In the genomic region with DNA sequence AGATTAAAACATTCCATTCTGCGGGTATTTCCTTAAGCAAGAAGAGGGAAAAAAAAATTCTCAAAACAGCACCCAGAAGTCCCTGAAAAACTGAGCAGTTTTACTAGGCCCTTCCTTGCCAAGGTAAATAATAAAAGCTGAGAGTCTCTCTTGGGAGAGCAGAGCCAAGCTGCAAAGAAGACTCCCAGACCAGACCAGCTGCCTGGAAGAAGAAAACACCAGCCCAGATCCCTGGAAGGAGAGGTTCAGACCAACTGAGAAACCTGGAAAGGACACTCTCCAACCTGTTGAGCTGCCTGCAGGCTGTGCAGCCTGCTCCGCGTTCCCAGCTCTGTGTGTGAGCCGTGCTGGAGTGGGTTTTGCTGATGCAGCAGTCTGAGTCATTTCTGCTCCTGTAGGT, we compare ENCODE assay signal across 25 mouse cellular contexts. TPM values are rescaled to one million over a fixed set of nuclear protein-coding genes. Genes with fewer than 3 reads are reported as not detected.
DNase-seq lines count a peak whose midpoint lies in the region; ATAC-seq and TF ChIP-seq lines count a peak whose summit lies in the region.
"Had no signal": no experiment of that assay in that cellular context is flagged by ENCODE, and none has a peak within 500 bp of the region (broad histone marks: within the 10 kb centered on the region; RNA-seq: fewer than 3 reads in every experiment).

No protein-coding gene starts in this region.

- H3K9ac ChIP-seq in kidney, embryonic 14.5 days (ENCODE audit: low read depth, low read length), result no peak overlapping the region
- no peak overlapping the region for H3K9ac ChIP-seq in midbrain, embryonic 11.5 days (ENCODE audit: low read length)
- H3K9ac ChIP-seq in midbrain, embryonic 14.5 days (replicated peaks; ENCODE audit: low read length), result no peak overlapping the region
- H3K9ac ChIP-seq in hindbrain, embryonic 12.5 days, result no peak overlapping the region
- H3K9ac ChIP-seq: embryonic facial prominence, embryonic 12.5 days; hindbrain, embryonic 13.5 days; liver, embryonic 15.5 days; lung, embryonic 14.5 days; neural tube, embryonic 12.5 days had no signal

- in situ Hi-C loops in Patski (cut with MboI; ENCODE audit: low pct_unique_long_range_greater_than_20kb), result loop anchor here (5.0 kb wide), 1 partner anchor 35 kb away; no protein-coding TSS in a partner anchor

- no peak overlapping the region for H3K27ac ChIP-seq in kidney, embryonic 14.5 days (ENCODE audit: low read depth, low read length)
- H3K27ac ChIP-seq in midbrain, embryonic 11.5 days (ENCODE audit: low read depth, low read length), result no peak overlapping the region
- H3K27ac ChIP-seq in midbrain, embryonic 14.5 days (replicated peaks; ENCODE audit: low read depth, low read length), result no peak overlapping the region
- no peak overlapping the region for H3K27ac ChIP-seq in hindbrain, embryonic 12.5 days
- H3K27ac ChIP-seq: embryonic facial prominence, embryonic 12.5 days; hindbrain, embryonic 13.5 days; liver, embryonic 15.5 days; midbrain, embryonic 10.5 days; neural tube, embryonic 12.5 days had no signal

- POLR2A ChIA-PET in Patski (lab: Charles Lee), result interaction anchor here (1.3 kb wide), 1 partner anchor 41 kb away, joined by 3 read pairs; a partner anchor contains a TSS

- intact Hi-C loops in gastrocnemius, postnatal 36 days (cut with DNase I), result no loop called here

- no peaks in the 10 kb centered on the region for H3K36me3 ChIP-seq in kidney, embryonic 14.5 days (ENCODE audit: control insufficient read depth, insufficient read depth, low read length)
- H3K36me3 ChIP-seq in midbrain, embryonic 11.5 days (ENCODE audit: control insufficient read depth, insufficient read depth, low read length), result no peaks in the 10 kb centered on the region
- no peaks in the 10 kb centered on the region for H3K36me3 ChIP-seq in midbrain, embryonic 14.5 days (ENCODE audit: control insufficient read depth, insufficient read depth, low read length)
- no peaks in the 10 kb centered on the region for H3K36me3 ChIP-seq in hindbrain, embryonic 12.5 days
- H3K36me3 ChIP-seq: embryonic facial prominence, embryonic 12.5 days; hindbrain, embryonic 13.5 days; liver, embryonic 15.5 days; midbrain, embryonic 10.5 days; neural tube, embryonic 12.5 days had no signal

- no peak for TF ChIP-seq CTCF in Patski (IDR thresholded peaks at IDR 0.05)

- CTCF ChIA-PET in Patski (lab: Charles Lee), result interaction anchor here (0.8 to 1.5 kb wide), 3 partner anchors 12 to 33 kb away, joined by 4 read pairs; no protein-coding TSS in a partner anchor

- H3K4me3 ChIP-seq in kidney, embryonic 14.5 days (ENCODE audit: low read length), result no peak overlapping the region
- no peak overlapping the region for H3K4me3 ChIP-seq in midbrain, embryonic 11.5 days (ENCODE audit: low read depth, low read length)
- no peak overlapping the region for H3K4me3 ChIP-seq in midbrain, embryonic 14.5 days (replicated peaks; ENCODE audit: low read depth, low read length)
- no peak overlapping the region for H3K4me3 ChIP-seq in hindbrain, embryonic 12.5 days
- H3K4me3 ChIP-seq: embryonic facial prominence, embryonic 12.5 days; hindbrain, embryonic 13.5 days; liver, embryonic 15.5 days; midbrain, embryonic 10.5 days; myocyte; neural tube, embryonic 12.5 days had no signal

- 64% methylated on average over 4 of the region's 4 CpGs for WGBS in kidney, embryonic 14.5 days
- 69% methylated on average over 4 of the region's 4 CpGs for WGBS in midbrain, embryonic 11.5 days
- WGBS in midbrain, embryonic 14.5 days, result 75% methylated on average over 4 of the region's 4 CpGs
- 68% methylated on average over 4 of the region's 4 CpGs for WGBS in hindbrain, embryonic 12.5 days

- ATAC-seq in kidney, embryonic 14.5 days (ENCODE audit: low FRiP score, low TSS enrichment), result no peak
- ATAC-seq in midbrain, embryonic 11.5 days (ENCODE audit: low FRiP score), result no peak
- no peak for ATAC-seq in midbrain, embryonic 14.5 days (ENCODE audit: low FRiP score, low TSS enrichment)
- peak; percentile 8 for ATAC-seq in Patski
- no peak for ATAC-seq in hindbrain, embryonic 12.5 days (ENCODE audit: low FRiP score)
- ATAC-seq: forebrain, embryonic 14.5 days had no signal

- peak; percentile 4 for DNase-seq in gastrocnemius, postnatal 25 days
- no peak for DNase-seq in gastrocnemius, postnatal 36 days
- DNase-seq in kidney, postnatal 10 days, result peak; percentile 4
- peak; percentile 60 for DNase-seq in midbrain, embryonic 11.5 days (ENCODE audit: low spot score, missing footprints)
- DNase-seq in midbrain, embryonic 14.5 days, result no peak
- no peak for DNase-seq in Patski (ENCODE audit: low read depth, low spot score)
- DNase-seq: adrenal gland, adult 2 months; adrenal gland, postnatal 36 days; cerebellum, adult 2 months; embryo, embryonic 11 days; heart, postnatal 36 days; kidney, adult 11 months; lung, embryonic 14.5 days; right cerebral cortex, postnatal 4 days; thymus, adult 18-20 months; thymus, postnatal 36 days had no signal

- H3K4me2 ChIP-seq in kidney, embryonic 14.5 days (replicated peaks; ENCODE audit: low read depth, low read length), result no peak overlapping the region
- H3K4me2 ChIP-seq in midbrain, embryonic 11.5 days, result no peak overlapping the region
- H3K4me2 ChIP-seq in midbrain, embryonic 14.5 days (ENCODE audit: low read length), result no peak overlapping the region
- H3K4me2 ChIP-seq in hindbrain, embryonic 12.5 days (replicated peaks), result no peak overlapping the region
- H3K4me2 ChIP-seq: embryonic facial prominence, embryonic 12.5 days; hindbrain, embryonic 13.5 days; liver, embryonic 15.5 days; lung, embryonic 14.5 days; neural tube, embryonic 12.5 days had no signal

- no peaks in the 10 kb centered on the region for H3K9me3 ChIP-seq in kidney, embryonic 14.5 days (ENCODE audit: control insufficient read depth, low read length)
- H3K9me3 ChIP-seq in midbrain, embryonic 11.5 days (ENCODE audit: control insufficient read depth, low read length), result no peaks in the 10 kb centered on the region
- no peaks in the 10 kb centered on the region for H3K9me3 ChIP-seq in midbrain, embryonic 14.5 days (ENCODE audit: control insufficient read depth, low read length)
- no peaks in the 10 kb centered on the region for H3K9me3 ChIP-seq in hindbrain, embryonic 12.5 days (replicated peaks)
- H3K9me3 ChIP-seq: embryonic facial prominence, embryonic 12.5 days; hindbrain, embryonic 13.5 days; liver, embryonic 15.5 days; midbrain, embryonic 10.5 days; neural tube, embryonic 12.5 days had no signal

- H3K4me1 ChIP-seq in kidney, embryonic 14.5 days (ENCODE audit: control insufficient read depth, insufficient read depth, low read length), result peaks cover 10% of the 10 kb centered on the region
- no peaks in the 10 kb centered on the region for H3K4me1 ChIP-seq in midbrain, embryonic 11.5 days (ENCODE audit: control insufficient read depth, insufficient read depth, low read length)
- no peaks in the 10 kb centered on the region for H3K4me1 ChIP-seq in midbrain, embryonic 14.5 days (ENCODE audit: control insufficient read depth, insufficient read depth, low read length)
- no peaks in the 10 kb centered on the region for H3K4me1 ChIP-seq in hindbrain, embryonic 12.5 days
- H3K4me1 ChIP-seq: hindbrain, embryonic 13.5 days; liver, embryonic 15.5 days; neural tube, embryonic 12.5 days had no signal

- peaks cover 11% of the 10 kb centered on the region for H3K27me3 ChIP-seq in kidney, embryonic 14.5 days (ENCODE audit: control insufficient read depth, insufficient read depth, low read length)
- no peaks in the 10 kb centered on the region; the same call in 1 of the 2 replicates for H3K27me3 ChIP-seq in midbrain, embryonic 11.5 days (ENCODE audit: control insufficient read depth, insufficient read depth, low read length)
- H3K27me3 ChIP-seq in midbrain, embryonic 14.5 days (ENCODE audit: control insufficient read depth, insufficient read depth, low read length), result peaks cover 13% of the 10 kb centered on the region; the same call in 1 of the 2 replicates
- H3K27me3 ChIP-seq in Patski, result peaks cover 5% of the 10 kb centered on the region
- H3K27me3 ChIP-seq in hindbrain, embryonic 12.5 days, result peaks cover 18% of the 10 kb centered on the region

RNA-seq across cellular contexts. Expression of a gene that starts 7.2 kb away (rescaled TPM):
- total RNA-seq in gastrocnemius, postnatal 25 days (2021), result 10 to 100 TPM; 39.7 to 43.9 TPM
- total RNA-seq in gastrocnemius, postnatal 36 days (2021), result 10 to 100 TPM; 41.4 to 45.1 TPM
- 8.6 and 18.3 TPM in 2 replicates for polyA plus RNA-seq in kidney, embryonic 14.5 days (2014; fragmentation: Nextera tagmentation; extraction: Ambion mirVana)
- 11.1 and 14.5 TPM in 2 replicates for polyA plus RNA-seq in midbrain, embryonic 11.5 days (2014; fragmentation: Nextera tagmentation; extraction: Ambion mirVana)
- 21.2 and 35.9 TPM in 2 replicates for polyA plus RNA-seq in midbrain, embryonic 14.5 days (2014; fragmentation: Nextera tagmentation; extraction: Ambion mirVana)
- polyA plus RNA-seq in Patski (2021), result 51.1 TPM
- 14.1 and 16.7 TPM in 2 replicates for polyA plus RNA-seq in hindbrain, embryonic 12.5 days (2016; fragmentation: Nextera tagmentation; extraction: Ambion mirVana)

RNA-seq across cellular contexts. Expression of a gene that starts 24.6 kb away (rescaled TPM):
- 100 to 1,000 TPM; 115 to 123 TPM for total RNA-seq in gastrocnemius, postnatal 25 days (2021)
- 100 to 1,000 TPM; 117 to 131 TPM for total RNA-seq in gastrocnemius, postnatal 36 days (2021)
- 713 and 771 TPM in 2 replicates for polyA plus RNA-seq in kidney, embryonic 14.5 days (2014; fragmentation: Nextera tagmentation; extraction: Ambion mirVana)
- polyA plus RNA-seq in midbrain, embryonic 11.5 days (2014; fragmentation: Nextera tagmentation; extraction: Ambion mirVana), result 697 and 701 TPM in 2 replicates
- polyA plus RNA-seq in midbrain, embryonic 14.5 days (2014; fragmentation: Nextera tagmentation; extraction: Ambion mirVana), result 579 and 610 TPM in 2 replicates
- polyA plus RNA-seq in Patski (2021), result 316 TPM
- polyA plus RNA-seq in hindbrain, embryonic 12.5 days (2016; fragmentation: Nextera tagmentation; extraction: Ambion mirVana), result 630 and 656 TPM in 2 replicates

RNA-seq across cellular contexts. Expression of a gene that starts 24.7 kb away (rescaled TPM):
- 1 to 10 TPM; 1.7 to 2.2 TPM for total RNA-seq in gastrocnemius, postnatal 25 days (2021)
- total RNA-seq in gastrocnemius, postnatal 36 days (2021), result 1 to 10 TPM; 1.2 to 2.1 TPM
- 3.5 and 6.9 TPM in 2 replicates for polyA plus RNA-seq in kidney, embryonic 14.5 days (2014; fragmentation: Nextera tagmentation; extraction: Ambion mirVana)
- polyA plus RNA-seq in midbrain, embryonic 11.5 days (2014; fragmentation: Nextera tagmentation; extraction: Ambion mirVana), result 14.6 and 17.8 TPM in 2 replicates
- polyA plus RNA-seq in midbrain, embryonic 14.5 days (2014; fragmentation: Nextera tagmentation; extraction: Ambion mirVana), result 61.4 and 62.7 TPM in 2 replicates
- polyA plus RNA-seq in Patski (2021), result 8.1 TPM
- 32.9 and 37.7 TPM in 2 replicates for polyA plus RNA-seq in hindbrain, embryonic 12.5 days (2016; fragmentation: Nextera tagmentation; extraction: Ambion mirVana)

RNA-seq across cellular contexts. Expression of a gene that starts 41.2 kb away (rescaled TPM):
- total RNA-seq in gastrocnemius, postnatal 25 days (2021), result 1 to 10 TPM; 7.2 to 9.9 TPM
- 1 to 10 TPM; 6.6 to 8.3 TPM for total RNA-seq in gastrocnemius, postnatal 36 days (2021)
- 5.9 and 6.0 TPM in 2 replicates for polyA plus RNA-seq in kidney, embryonic 14.5 days (2014; fragmentation: Nextera tagmentation; extraction: Ambion mirVana)
- polyA plus RNA-seq in midbrain, embryonic 11.5 days (2014; fragmentation: Nextera tagmentation; extraction: Ambion mirVana), result 5.8 and 6.0 TPM in 2 replicates
- polyA plus RNA-seq in midbrain, embryonic 14.5 days (2014; fragmentation: Nextera tagmentation; extraction: Ambion mirVana), result 5.4 and 5.9 TPM in 2 replicates
- polyA plus RNA-seq in Patski (2021), result 23.5 TPM
- 3.5 and 5.2 TPM in 2 replicates for polyA plus RNA-seq in hindbrain, embryonic 12.5 days (2016; fragmentation: Nextera tagmentation; extraction: Ambion mirVana)

RNA-seq across cellular contexts. Expression of a gene that starts 52.8 kb away (rescaled TPM):
- 10 to 100 TPM; 12.5 to 13.2 TPM for total RNA-seq in gastrocnemius, postnatal 25 days (2021)
- total RNA-seq in gastrocnemius, postnatal 36 days (2021), result 10 to 100 TPM; 12.3 to 16.9 TPM
- 24.6 and 28.6 TPM in 2 replicates for polyA plus RNA-seq in kidney, embryonic 14.5 days (2014; fragmentation: Nextera tagmentation; extraction: Ambion mirVana)
- polyA plus RNA-seq in midbrain, embryonic 11.5 days (2014; fragmentation: Nextera tagmentation; extraction: Ambion mirVana), result 29.8 and 30.3 TPM in 2 replicates
- polyA plus RNA-seq in midbrain, embryonic 14.5 days (2014; fragmentation: Nextera tagmentation; extraction: Ambion mirVana), result 32.2 and 35.4 TPM in 2 replicates
- 22.4 TPM for polyA plus RNA-seq in Patski (2021)
- polyA plus RNA-seq in hindbrain, embryonic 12.5 days (2016; fragmentation: Nextera tagmentation; extraction: Ambion mirVana), result 30.0 and 31.4 TPM in 2 replicates

Comparison
In these comparisons a context has a peak if more than half of its experiments do, and no peak if none do; other contexts are left out.
1. DNase-seq: peak in gastrocnemius, postnatal 25 days (single experiment), kidney, postnatal 10 days (single experiment) and midbrain, embryonic 11.5 days (single experiment); none in gastrocnemius, postnatal 36 days (0 of 2), midbrain, embryonic 14.5 days (single experiment) and Patski (single experiment).